Mouse (Mus musculus): ENCODE results near the gene Rtn4r.

Rtn4r gene

DNA sequence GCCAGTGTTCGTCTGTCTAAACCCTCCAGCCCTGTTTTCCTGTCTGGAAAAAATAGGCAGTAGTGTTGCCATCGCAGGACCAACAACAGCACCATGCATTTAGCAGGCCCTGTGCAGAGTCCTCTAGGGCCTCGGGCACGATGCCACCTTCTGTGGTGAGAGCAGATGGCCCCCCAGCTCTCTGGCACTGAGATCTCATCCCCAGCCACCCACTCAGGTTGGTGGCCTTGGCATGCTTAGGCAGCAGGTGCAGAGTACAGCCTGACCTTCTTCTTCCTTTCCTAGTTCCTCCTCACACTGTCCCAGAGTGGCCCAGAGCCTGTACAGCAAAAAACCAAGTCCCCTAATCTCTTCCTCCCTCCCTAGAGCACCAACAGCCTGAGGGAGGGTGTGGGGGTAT lies 3.4 kb upstream of the Rtn4r start:
- in situ Hi-C loops (cut with MboI; ENCODE audit: low sequenced_read_pairs) = no loop called here

DNA sequence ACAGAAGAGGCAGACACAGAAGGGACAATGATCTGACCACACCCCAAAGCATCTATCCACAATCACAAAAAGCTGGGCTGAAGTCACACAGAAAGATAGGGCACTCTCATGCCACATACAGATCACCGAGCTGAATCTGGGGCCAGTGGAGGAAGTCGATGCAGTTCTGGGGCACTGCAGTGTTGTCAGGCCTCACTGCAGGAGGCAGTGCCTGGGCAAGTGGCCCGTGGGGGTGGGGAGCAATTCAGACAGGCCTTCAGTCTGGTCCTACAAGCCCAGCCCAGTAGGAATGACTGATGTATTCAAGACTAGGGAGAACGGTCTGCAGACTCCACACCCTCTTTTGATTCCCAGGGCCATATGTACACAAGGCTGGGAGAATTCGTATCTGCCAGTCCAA lies 2.8 kb upstream of the Rtn4r start:
- in situ Hi-C loops (cut with MboI; ENCODE audit: low sequenced_read_pairs) = no loop called here

DNA sequence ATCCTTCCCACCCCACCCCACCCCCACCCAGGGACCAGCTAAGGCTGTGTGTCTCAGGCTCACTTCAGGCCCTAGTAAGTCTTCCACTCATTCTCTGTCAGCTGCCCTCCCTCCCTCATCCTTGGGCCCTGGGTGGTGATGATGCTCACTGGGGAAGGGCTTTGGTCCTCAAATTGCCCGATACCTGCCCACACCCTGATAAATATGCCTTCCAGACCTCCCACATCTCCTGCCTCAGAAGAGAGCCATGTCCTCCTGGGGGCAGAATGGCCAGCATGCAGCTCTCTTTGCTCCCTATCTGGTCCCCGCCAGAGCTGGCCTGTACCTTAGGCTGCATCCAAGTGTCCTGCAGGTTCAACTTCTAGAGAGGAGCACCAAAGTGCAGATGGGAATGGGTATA lies 2.3 kb upstream of the Rtn4r start:
- in situ Hi-C loops (cut with MboI; ENCODE audit: low sequenced_read_pairs) = no loop called here

DNA sequence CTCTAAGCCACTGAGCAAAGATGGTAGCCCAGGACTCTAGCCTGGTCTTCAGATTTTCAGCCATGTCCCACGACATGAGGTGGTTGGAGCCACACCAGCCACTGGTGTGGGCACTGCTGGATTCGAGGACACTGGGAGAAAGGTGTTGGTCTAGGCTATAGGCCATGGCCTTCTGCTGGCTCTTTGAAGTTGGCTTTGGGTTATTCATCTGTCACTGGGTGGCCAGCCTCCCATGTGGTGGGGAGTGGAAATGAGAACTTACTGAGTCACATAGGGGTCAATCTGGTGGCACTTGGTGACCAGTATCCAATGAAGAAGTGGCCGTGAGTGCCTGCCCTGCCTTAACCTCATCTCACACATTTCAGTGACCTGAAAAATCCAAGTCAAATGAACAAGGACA lies 1.2 kb upstream of the Rtn4r start:
- in situ Hi-C loops (cut with MboI; ENCODE audit: low sequenced_read_pairs) = no loop called here

DNA sequence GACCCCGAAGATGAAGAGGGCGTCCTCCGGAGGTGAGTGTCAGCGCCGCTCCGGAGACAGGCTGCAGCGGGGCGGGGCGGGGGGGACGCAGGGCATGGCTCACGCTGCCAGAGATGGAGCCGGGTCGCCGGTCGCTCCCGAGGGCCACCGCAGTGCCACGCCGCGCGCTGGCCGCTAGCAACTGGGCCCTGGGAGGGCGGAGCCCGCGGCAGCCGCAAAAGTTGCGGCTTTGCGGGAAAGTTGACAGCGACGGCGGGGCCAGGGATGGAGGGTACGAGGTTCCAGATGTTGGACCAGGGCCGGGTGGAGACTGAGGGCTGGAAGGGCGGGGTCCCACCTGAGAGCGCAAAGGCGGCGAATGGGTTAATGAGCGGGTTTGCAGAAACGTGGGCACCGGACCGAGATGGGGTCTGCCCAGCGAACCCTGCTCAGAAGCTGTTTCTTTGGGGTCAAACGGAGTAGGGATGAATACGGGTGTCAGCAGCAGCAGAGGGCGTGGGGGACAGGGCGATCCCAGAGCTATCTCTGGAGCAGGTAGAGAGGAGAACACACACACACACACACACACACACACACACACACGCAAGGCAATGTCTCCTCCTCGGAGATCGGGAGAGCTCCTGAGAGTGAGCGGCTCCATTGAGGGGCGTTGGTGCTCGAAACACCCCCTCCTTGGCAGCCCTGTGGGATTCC lies 575 bp downstream of the Rtn4r start:
- in situ Hi-C loops (cut with MboI; ENCODE audit: low sequenced_read_pairs) = no loop called here

DNA sequence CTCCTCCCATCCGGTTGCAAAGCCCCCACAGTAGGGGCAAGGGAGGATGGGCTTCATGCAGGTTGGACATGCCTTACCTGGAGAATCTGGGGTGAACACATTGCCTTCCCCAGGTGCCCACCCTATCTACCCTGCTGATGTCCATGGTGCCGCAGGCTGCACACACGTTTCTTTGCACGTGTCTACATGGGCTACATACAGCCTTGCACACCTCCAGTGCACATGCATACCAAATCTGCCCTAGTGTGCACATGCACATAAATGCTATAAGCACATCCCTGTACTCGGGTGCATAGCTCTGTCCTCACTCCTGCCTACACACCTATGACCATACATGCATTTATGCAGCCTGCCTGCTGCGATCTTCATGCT lies 1.1 kb downstream of the Rtn4r start:
- in situ Hi-C loops (cut with MboI; ENCODE audit: low sequenced_read_pairs) = no loop called here

DNA sequence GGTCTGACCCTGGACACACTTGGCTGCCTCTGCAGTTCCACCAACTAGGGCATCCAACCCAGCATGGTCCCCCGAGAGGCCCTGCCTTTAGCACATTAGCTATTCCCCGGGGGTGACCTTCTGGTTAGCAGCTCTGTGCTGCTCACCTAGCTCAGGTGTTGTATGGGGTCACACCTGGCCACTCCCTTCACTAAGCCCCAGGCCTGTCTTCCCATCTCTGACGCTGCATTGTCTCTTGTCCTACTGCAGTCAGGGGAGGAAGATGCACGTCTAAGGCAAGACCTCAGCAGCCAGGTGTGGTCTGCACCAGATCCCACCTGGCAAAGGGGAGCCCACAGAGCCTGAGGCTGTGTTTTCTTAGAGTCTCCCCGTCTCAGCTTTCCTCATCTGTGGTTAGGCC lies 2.0 kb downstream of the Rtn4r start:
- in situ Hi-C loops (cut with MboI; ENCODE audit: low sequenced_read_pairs) = no loop called here

DNA sequence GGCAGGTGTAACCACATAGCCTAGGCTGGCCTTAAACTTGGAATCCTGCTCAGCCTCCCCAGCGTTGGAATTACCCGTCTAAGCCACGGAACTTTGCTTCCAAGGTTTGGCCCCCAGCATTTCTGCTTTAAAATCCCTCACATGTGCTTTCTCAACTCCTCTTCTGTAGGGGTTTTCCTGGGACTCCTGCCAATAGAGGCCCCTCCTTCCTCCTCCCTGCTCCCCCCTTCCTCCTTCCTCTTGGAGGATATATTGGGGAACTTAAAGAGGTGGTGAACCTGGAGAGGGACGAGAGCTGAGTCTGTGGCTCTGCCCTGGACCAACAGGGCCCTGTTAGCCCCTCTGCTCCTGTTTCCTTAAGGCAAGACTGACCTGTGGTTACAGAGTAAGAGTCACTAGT lies 2.8 kb downstream of the Rtn4r start:
- in situ Hi-C loops (cut with MboI; ENCODE audit: low sequenced_read_pairs) = no loop called here

DNA sequence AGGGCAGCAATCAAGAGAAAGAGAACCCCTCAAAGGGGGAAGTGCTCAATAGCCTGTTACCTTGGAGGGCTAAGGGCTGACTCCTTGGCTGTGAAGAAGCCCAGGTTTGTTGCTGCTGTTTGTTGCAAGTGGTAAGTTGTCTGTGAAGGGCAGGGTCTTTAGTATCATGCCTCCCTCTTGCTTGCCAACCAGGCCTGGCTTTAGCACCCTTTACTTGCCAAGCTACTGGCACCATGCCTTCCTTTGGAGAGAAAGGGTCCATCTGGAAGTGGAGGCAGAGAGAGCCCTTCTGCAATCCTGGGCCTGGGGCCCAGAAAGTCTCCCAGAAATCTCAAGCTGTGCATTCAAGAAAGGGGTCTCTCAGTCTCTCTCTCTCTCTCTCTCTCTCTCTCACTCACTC lies 3.3 kb downstream of the Rtn4r start:
- in situ Hi-C loops (cut with MboI; ENCODE audit: low sequenced_read_pairs) = no loop called here

DNA sequence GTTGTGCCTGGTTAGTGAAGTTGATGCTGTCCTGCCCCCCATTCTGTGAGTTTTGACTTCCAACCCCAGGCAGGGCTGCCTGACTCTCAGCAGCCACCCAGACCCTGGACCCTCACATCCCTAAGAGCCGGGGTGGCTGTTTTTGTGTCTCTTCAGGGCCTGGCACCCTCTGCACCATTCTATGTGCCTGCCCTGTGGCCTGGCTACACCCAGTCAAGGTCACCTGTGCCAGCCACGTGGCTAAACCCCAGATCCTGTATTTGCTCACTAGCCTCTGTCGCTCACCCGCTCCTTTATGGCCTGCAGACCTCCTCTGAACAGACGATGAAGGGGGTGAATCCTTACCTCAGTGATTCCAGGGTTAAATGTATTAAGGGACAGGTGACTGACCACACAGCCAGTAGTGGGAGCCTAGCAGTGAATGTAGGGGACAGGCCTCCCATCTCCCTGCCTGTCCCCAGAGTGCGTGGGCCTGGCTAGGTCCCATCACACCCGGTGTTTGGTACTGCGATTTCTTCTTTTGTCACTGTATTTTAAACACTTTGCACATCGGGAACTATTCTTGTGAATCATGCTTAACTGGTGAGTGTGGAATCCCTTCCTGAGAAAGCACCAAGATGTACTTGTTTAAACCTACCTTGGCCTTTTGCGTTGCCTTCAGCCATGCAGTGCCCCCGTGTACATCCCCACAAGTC lies 4.0 kb downstream of the Rtn4r start:
- in situ Hi-C loops (cut with MboI; ENCODE audit: low sequenced_read_pairs) = no loop called here

DNA sequence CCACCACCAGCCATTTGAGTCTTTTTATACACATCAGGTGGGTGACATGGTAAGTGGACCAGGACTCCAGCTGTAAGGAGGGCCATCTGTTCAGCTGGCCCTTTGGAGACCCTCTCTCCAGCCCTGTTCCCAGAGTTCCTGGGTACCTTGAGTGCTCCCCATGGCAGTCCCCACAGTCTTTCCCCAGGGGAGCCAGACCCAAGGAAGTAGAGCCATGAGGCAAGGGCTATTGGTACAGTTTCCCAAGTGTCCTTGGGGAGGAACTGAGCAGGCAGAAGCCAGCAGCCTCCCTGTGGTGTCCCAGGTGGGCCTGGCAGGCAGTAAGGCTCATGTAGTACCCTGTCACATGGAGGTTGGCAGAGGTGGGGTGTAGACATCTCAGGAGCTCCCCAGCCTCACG lies 4.6 kb downstream of the Rtn4r start:
- in situ Hi-C loops (cut with MboI; ENCODE audit: low sequenced_read_pairs) = no loop called here

DNA sequence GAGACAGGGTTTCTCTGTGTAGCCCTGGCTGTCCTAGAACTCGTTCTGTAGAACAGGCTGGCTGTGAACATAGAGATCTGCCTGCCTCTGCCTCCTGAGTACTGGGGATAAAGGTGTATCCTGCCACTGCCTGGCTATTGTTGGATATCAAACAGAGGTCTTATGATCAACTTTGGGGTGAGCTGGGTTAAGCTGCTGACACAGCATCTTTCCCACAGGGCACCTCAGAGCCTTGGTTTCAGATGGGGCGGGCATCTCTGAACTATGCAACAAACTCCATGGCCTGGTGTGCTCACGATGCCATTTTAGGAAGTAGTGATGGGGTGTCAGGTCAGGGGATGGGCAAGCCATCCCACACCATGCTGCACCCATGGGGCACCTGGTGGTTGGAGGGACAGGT lies 5.1 kb downstream of the Rtn4r start:
- in situ Hi-C loops (cut with MboI; ENCODE audit: low sequenced_read_pairs) = no loop called here

DNA sequence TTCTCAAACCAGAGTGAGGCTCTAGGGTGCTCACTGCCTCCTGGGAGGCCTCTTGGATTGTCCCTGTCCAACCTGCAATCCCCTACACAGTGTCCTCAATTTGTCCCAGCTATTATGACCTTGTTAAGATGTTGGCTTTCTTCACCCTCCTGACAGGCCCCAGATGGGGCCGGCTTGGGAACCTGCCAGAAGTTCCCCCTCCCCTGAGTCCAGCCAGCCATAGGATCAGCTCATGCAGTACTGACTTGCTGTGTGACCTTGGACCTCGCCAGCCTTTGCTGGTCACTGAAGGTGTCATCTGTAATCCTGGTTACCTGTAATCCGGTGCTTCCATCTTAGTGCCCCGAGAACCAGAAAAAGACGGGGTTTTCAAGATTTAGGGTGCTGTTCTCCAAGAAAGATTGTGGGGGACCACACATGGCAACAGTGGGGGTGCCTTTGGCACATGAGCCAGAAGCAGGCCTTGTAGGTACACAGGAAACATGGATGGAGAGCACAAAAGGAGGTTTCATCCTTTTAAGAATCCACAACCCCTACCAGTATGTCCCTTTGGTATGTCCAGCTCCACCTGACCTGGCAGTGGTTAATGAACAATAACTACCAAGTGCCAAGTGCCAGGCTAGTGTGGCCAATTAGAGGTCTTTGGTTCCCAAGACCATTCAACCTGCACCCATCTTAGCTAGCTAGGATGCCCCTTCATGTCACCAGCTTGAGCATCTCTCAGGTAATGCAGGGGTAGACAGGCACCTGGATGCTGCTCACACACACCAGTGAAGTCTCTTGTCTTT lies 5.9 kb downstream of the Rtn4r start:
- in situ Hi-C loops (cut with MboI; ENCODE audit: low sequenced_read_pairs) = no loop called here

DNA sequence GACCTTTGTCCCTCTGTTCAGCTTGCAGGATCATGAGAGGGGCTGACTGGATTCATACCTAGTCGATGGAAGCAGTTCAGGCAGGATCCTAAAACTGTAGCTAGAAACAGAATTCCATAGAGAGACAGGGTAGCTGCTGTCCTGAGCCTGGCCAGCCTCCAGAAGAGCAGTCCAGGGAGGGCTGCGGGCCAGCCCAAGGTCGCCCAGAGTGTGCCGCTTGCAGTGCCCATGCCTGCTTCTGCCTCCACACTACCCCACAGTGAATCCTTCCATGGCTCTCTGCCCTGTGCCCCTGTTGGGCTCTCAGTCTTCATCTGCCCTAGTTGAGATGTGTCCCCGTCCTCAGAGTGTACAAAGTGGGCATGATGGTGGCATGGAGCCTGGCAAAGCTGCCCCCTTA lies 7.8 kb downstream of the Rtn4r start:
- in situ Hi-C loops (cut with MboI; ENCODE audit: low sequenced_read_pairs) = no loop called here

DNA sequence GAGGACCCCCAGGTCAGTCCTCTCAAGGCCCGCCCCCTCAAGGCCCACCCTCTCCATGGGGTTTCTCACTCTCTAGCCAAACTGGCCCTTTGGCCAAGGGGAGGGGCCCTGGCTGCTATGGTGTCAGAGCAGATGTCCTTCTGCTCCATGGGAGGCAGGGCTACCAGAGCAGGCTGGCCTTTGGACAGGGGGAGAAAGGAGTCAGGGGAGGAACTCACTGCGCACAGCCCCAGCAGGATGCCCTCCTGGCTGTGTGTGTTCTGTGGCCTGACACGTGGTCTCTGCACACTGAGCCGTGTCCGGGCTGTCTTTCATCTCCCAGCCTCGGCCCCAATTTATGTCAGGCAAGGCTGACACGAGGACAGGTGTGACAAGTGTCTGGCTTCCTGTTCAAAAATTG lies 8.6 kb downstream of the Rtn4r start:
- in situ Hi-C loops (cut with MboI; ENCODE audit: low sequenced_read_pairs) = no loop called here

DNA sequence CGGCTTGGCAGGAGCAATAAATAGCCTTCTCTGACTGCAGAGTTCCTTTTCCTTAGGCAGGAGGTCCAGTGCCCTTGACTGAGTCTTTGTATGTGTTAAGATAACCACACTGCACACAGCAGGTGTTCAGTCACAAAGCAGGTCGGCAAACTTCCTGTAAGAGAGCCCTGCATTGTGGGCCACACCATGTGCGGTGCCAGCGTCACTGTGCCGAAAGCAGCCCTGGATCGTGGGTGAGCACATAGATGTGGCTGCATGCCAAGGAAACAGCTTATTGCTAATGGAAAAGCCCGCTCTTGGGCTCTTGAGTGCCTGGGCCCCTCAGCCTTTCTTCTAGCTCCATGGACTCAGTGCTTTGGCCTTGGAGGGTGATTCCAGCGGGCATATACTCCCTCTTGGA lies 16.8 kb downstream of the Rtn4r start:
- in situ Hi-C loops (cut with MboI; ENCODE audit: low sequenced_read_pairs) = no loop called here

DNA sequence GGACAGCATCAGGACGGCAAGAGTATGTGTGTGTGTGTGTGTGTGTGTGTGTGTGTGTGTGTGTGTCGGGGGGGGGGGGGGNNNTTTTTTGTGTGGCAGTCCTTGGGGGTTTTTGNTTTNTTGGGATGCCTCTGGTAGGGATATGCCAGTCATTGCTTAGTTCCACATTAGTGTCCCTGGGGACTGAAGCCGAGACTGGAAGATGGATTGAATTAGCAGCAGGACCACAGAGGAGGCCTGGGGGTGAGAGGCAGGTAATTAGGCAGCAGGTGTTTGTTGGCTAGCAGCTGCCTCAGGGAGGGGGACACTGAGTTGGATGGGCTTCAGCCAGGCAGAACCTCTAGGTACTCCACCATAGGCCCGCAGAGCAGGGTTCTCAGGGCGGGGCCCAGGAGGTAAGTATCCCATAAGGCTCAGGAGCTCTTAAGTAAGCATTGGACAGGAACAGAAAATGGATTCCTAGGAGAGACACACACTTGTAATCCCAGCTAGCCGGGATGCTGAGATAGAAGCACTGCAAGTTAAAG lies 18.0 kb downstream of the Rtn4r start:
- in situ Hi-C loops (cut with MboI; ENCODE audit: low sequenced_read_pairs) = no loop called here

DNA sequence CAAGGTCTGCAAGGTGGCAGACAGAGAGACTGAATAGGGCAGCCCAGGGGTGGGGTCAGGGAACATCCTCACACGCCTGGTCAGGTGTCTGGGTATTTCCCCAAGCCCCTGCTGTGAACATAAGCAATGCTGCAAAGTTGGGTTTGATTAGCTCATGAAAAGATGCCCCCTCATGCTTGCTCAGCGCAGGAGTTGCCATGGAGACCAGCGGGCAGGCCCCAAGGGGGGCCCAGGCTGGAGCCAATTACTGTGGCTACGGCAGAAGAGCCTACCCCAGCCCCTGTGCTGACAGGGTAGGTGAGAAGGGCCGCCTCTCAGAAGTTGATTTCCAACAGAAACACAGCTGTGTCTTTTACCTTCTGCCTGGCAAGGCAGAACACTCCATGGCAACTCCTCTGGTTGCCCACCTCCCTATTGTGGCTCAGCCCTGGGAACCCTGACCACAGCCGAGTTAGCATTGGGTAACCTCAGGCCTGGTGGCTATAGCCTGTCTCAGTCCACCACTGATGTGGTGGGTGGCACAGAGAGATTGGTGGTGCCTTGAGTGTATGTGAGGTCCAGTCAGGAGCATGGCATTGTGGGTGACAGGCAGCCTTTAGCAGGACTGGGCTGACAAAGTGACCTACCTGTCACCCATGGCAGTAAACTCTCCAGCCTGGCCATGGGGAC lies 20.9 kb downstream of the Rtn4r start:
- in situ Hi-C loops (cut with MboI; ENCODE audit: low sequenced_read_pairs) = no loop called here

DNA sequence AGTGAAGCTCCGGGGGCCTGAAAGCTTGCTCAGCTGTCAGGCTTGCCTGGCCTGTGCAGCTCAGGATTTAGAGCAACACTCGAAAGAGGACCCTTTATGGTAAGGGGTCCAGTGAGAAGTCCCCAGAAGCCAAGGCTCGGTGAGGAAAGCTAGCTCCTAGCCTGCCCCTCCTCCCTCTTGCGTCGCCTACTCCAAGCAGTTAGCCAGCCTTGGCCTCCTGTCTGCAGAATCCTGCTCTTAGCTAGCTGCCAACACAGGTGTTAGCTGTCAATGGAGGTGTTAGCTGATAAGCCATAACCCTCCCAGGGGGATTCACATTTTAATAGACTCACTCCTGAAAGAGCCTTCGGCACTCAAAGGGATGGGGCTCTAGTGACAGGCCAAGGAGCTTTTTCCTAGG lies 21.8 kb downstream of the Rtn4r start:
- in situ Hi-C loops (cut with MboI; ENCODE audit: low sequenced_read_pairs) = no loop called here

DNA sequence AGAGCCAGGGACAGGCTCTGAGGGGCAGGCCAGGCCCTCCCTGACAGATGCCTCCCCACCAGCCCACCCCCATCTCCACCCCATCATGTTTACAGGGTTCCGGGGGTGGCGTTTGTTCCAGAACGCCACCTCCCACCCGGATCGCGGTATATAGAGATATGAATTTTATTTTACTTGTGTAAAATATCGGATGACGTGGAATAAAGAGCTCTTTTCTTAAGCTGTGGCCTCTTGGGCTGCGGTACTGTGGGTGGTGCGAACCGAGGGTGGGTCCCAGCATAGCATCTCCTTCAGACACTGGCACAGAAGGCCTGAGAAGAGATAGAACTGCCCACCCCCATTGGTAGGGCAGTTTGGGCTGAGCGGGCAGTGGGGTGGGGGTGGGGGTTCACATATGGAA lies 24.7 kb downstream of the Rtn4r start:
- in situ Hi-C loops (cut with MboI; ENCODE audit: low sequenced_read_pairs) = no loop called here

DNA sequence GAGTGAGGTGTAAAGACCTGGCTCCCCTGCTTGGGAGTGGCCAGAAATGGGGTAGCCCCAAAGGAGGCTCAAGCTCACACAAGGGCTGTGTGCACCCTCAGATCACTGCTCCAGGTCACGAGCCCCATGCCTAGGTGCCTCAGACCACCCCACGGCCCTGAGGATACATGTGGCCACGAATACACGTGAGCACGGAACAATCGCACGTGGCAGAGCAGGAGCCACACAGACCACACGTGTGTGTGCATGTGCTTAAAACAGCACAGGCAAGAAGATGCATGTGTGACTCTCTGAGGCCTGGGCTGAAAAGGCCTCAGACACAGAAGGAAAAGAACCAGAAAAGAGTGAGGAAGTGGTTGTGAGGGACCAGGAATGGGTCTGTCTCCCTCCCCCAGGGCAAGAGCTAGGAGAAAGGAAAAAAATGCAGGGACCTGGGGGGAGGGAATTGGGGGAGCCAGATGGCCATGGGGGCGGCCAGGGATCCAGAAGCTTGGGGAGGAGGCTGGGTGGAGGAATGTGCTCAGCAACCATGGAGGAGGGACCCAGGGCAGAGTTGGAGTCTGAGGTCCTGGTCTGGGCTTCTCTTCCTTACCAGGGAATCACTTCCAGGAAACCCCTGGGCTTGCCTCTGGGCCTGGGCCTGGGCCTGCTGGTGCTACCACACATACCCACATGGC lies 25.5 kb downstream of the Rtn4r start:
- in situ Hi-C loops (cut with MboI; ENCODE audit: low sequenced_read_pairs) = no loop called here

All from CH12F3 (cell line).